Mouse (Mus musculus) heart, embryonic 16.5 days (tissue): ENCODE measurements around the gene Zer1. TPM values are rescaled to one million over a fixed set of nuclear protein-coding genes. Genes with fewer than 3 reads are reported as not detected.
"Not testable (repeated sequence)": the region's sequence is repeated elsewhere in the genome, so short reads cannot be mapped to it uniquely, and the experiment has no call there.

Experiments used
- ATAC-seq: fragments of 200-750 bp; cut with Nextera tagmentation; replicated peaks from 2 replicates; pipeline ENCODE4 v1.8.0; 2017; ENCODE audit warnings: moderate number of reproducible peaks; ENCODE audit not compliant: insufficient read depth, low FRiP score; ENCODE audit errors: extremely low read depth
- H3K27ac ChIP-seq: fragments of 300-500 bp; sonication (generic); 2 replicates; pipeline ENCODE4 v1.5.1; 2014; ENCODE audit warnings: mild to moderate bottlenecking, low read length, control low read depth, moderate library complexity
- H3K27me3 ChIP-seq: fragments of 300-500 bp; sonication (generic); 2 replicates; pipeline ENCODE4 v1.6.1; 2014; ENCODE audit warnings: low read length, mixed read lengths; ENCODE audit not compliant: control insufficient read depth, insufficient read depth
- H3K36me3 ChIP-seq: fragments of 300-500 bp; sonication (generic); 2 replicates; pipeline ENCODE4 v1.6.1; 2014; ENCODE audit not compliant: control insufficient read depth, insufficient read depth
- H3K4me1 ChIP-seq: fragments of 300-500 bp; sonication (generic); 2 replicates; pipeline ENCODE4 v1.6.1; 2014; ENCODE audit warnings: low read length, mixed read lengths; ENCODE audit not compliant: control insufficient read depth, insufficient read depth
- H3K4me2 ChIP-seq: fragments of 300-500 bp; sonication (generic); 2 replicates; pipeline ENCODE4 v1.6.1; 2014; ENCODE audit warnings: low read depth, mild to moderate bottlenecking, control low read depth, low read length
- H3K4me3 ChIP-seq: fragments of 300-500 bp; sonication (generic); 2 replicates; pipeline ENCODE4 v1.5.1; 2014; ENCODE audit warnings: mild to moderate bottlenecking, control low read depth, low read length
- H3K9ac ChIP-seq: fragments of 300-500 bp; sonication (generic); 2 replicates; pipeline ENCODE4 v1.6.1; 2014; ENCODE audit warnings: low read length, control low read depth
- H3K9me3 ChIP-seq: fragments of 300-500 bp; sonication (generic); replicated peaks from 2 replicates; pipeline ENCODE4 v1.6.1; 2016; ENCODE audit warnings: low read length; ENCODE audit not compliant: control insufficient read depth
- WGBS: fragments of 180-500 bp; shearing (Covaris S2); extraction: QIAGEN DNeasy Blood & Tissue Kit; methylation state at CpG from one replicate; pipeline ENCODE4 v1.1.7; 2014; 5-methylcytosine and 5-hydroxymethylcytosine counted together
- polyA plus RNA-seq: library from polyadenylated mRNA; unstranded; fragments of >200 nt; fragmentation: Nextera tagmentation; extraction: Ambion mirVana; gene quantifications from 2 replicates; pipeline ENCODE4 v1.2.1, GENCODE M21; 2015

The Zer1 gene
- 5.7 TPM in 2 replicates for polyA plus RNA-seq

- H3K4me3 ChIP-seq: peak within 1 kb of the TSS; percentile 81
- peak; percentile 97 for ATAC-seq
- H3K4me2 ChIP-seq: peak within 1 kb of the TSS; percentile 95
- 0 out of 2 replicates have a peak, but pooled peaks cover 3% of the 10 kb centered on the region for H3K36me3 ChIP-seq
- H3K27me3 ChIP-seq: no peaks in the 10 kb centered on the region
- H3K9me3 ChIP-seq: no peaks in the 10 kb centered on the region
- H3K4me1 ChIP-seq: peaks cover 13% of the 10 kb centered on the region
- 9% methylated on average over 29 of the region's 31 CpGs for WGBS
- H3K9ac ChIP-seq: peak within 1 kb of the TSS; percentile 88
- peak within 1 kb of the TSS; percentile 86 for H3K27ac ChIP-seq
Observed at GRCm38 (mm10) chr2:30124472-30125274, at the start of gene Zer1. Gene Zer1, minus strand, starts transcription at chr2:30124585.

- peaks cover 18% of the 10 kb centered on the region for H3K4me1 ChIP-seq
- WGBS: 91% methylated on average over 20 of the region's 20 CpGs
- H3K27me3 ChIP-seq: no peaks in the 10 kb centered on the region
- H3K9ac ChIP-seq: no peak overlapping the region
- peaks cover 28% of the 10 kb centered on the region for H3K36me3 ChIP-seq
- H3K9me3 ChIP-seq: peaks cover 3% of the 10 kb centered on the region
- H3K4me3 ChIP-seq: no peak overlapping the region
- no peak overlapping the region for H3K27ac ChIP-seq
- no peak for ATAC-seq
- H3K4me2 ChIP-seq: no peak overlapping the region
Observed at GRCm38 (mm10) chr2:30173541-30174240, 49.3 kb upstream of the Zer1 start.

GRCm38 (mm10) chr2:30171997-30172382, 47.6 kb upstream of the Zer1 start:
- under 1% methylated on average over 19 of the region's 19 CpGs for WGBS
- ATAC-seq: no peak; the same call in 1 of the 2 replicates
- Histone ChIP-seq H3K4me3 (peak overlapping the region; percentile 56), H3K27me3 (no peaks in the 10 kb centered on the region), H3K9me3 (peaks cover 5% of the 10 kb centered on the region), H3K4me1 (peaks cover 6% of the 10 kb centered on the region), H3K9ac (peak overlapping the region; percentile 72), H3K27ac (peak overlapping the region; percentile 86), H3K36me3 (peaks cover 28% of the 10 kb centered on the region), H3K4me2 (peak overlapping the region; percentile 89)

- peak; percentile 96 for ATAC-seq
- H3K9ac ChIP-seq: peak within 1 kb of the TSS; percentile 72
- WGBS: under 1% methylated on average over 75 of the region's 75 CpGs
- peak within 1 kb of the TSS; percentile 86 for H3K27ac ChIP-seq
- peak within 1 kb of the TSS; percentile 89 for H3K4me2 ChIP-seq
- no peaks in the 10 kb centered on the region for H3K27me3 ChIP-seq
- H3K4me3 ChIP-seq: peak within 1 kb of the TSS; percentile 56
- peaks cover 10% of the 10 kb centered on the region for H3K9me3 ChIP-seq
- H3K4me1 ChIP-seq: peaks cover 6% of the 10 kb centered on the region
- H3K36me3 ChIP-seq: peaks cover 27% of the 10 kb centered on the region
Observed at GRCm38 (mm10) chr2:30171371-30171996, 47.1 kb upstream of the Zer1 start, which contains the start of gene Endog. Gene Endog, plus strand, starts transcription at chr2:30171493.

GRCm38 (mm10) chr2:30166677-30167076, 42.3 kb upstream of the Zer1 start:
- 57% methylated on average over 4 of the region's 4 CpGs for WGBS
- no peak overlapping the region for H3K4me2 ChIP-seq

GRCm38 (mm10) chr2:30164340-30164932, 40.1 kb upstream of the Zer1 start:
- H3K9me3 ChIP-seq: peaks cover 15% of the 10 kb centered on the region
- no peaks in the 10 kb centered on the region for H3K36me3 ChIP-seq
- ATAC-seq: no peak
- no peak overlapping the region for H3K4me2 ChIP-seq
- no peak overlapping the region for H3K4me3 ChIP-seq
- 51% methylated on average over 9 of the region's 9 CpGs for WGBS
- H3K4me1 ChIP-seq: no peaks in the 10 kb centered on the region
- no peaks in the 10 kb centered on the region for H3K27me3 ChIP-seq
- H3K27ac ChIP-seq: no peak overlapping the region
- no peak overlapping the region for H3K9ac ChIP-seq

More at GRCm38 (mm10) chr2:30166677-30167076, 42.3 kb upstream of the Zer1 start:
- Histone ChIP-seq H3K4me3 (no peak overlapping the region), H3K9ac (no peak overlapping the region), H3K9me3 (peaks cover 15% of the 10 kb centered on the region), H3K36me3 (no peaks in the 10 kb centered on the region), H3K27ac (no peak overlapping the region), H3K4me1 (peaks cover 3% of the 10 kb centered on the region), H3K27me3 (no peaks in the 10 kb centered on the region)
- ATAC-seq: no peak

- no peak overlapping the region for H3K4me2 ChIP-seq
- H3K4me3 ChIP-seq: no peak overlapping the region
- H3K4me1 ChIP-seq: no peaks in the 10 kb centered on the region
- no peak overlapping the region for H3K27ac ChIP-seq
- no peaks in the 10 kb centered on the region for H3K27me3 ChIP-seq
- no peaks in the 10 kb centered on the region for H3K36me3 ChIP-seq
- no peak overlapping the region for H3K9ac ChIP-seq
- H3K9me3 ChIP-seq: peaks cover 12% of the 10 kb centered on the region
- no peak for ATAC-seq
Observed at GRCm38 (mm10) chr2:30161809-30162208, 37.4 kb upstream of the Zer1 start.

GRCm38 (mm10) chr2:30159871-30160270, 35.5 kb upstream of the Zer1 start:
- H3K9ac ChIP-seq, H3K27me3 ChIP-seq, H3K4me1 ChIP-seq, H3K4me2 ChIP-seq, H3K9me3 ChIP-seq, ATAC-seq, H3K27ac ChIP-seq, H3K36me3 ChIP-seq, H3K4me3 ChIP-seq: not testable (repeated sequence)
- WGBS: 78% methylated on average over 8 of the region's 10 CpGs
